Mouse (Mus musculus) CD4-positive helper T cell, adult 2 months (primary cell): ENCODE measurements around the gene Fam71e2.
"Not testable (repeated sequence)": the region's sequence is repeated elsewhere in the genome, so short reads cannot be mapped to it uniquely, and the experiment has no call there.

Source experiments
- DNase-seq: peaks from one replicate; pipeline ENCODE4 v3.0.0-alpha.2; 2012; ENCODE audit warnings: low read depth, missing footprints, low spot score

Fam71e2 gene

DNA sequence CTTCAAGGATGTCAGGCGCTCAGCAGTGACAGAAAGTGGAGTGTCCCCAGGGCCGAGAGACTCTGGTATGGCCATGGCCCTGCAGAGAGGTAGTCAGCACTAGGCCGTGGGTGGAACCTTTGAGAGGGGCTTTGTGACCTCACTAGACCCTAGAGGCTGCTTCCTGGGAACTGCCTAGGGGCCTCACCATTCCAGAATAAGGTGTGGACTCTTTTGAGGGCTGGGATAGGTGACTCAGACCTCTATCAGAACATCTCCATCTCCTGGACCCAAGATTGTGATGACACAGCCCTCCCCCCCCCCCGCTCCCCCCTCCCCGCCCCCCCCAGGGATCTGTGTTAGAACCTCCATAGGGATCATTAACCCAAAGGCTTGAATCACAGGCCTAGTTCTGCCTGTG is at the start of gene Fam71e2:
Gene Fam71e2 (minus strand): TSS at position 101 of the 400 bp plus-strand sequence.
- no peak for DNase-seq

DNA sequence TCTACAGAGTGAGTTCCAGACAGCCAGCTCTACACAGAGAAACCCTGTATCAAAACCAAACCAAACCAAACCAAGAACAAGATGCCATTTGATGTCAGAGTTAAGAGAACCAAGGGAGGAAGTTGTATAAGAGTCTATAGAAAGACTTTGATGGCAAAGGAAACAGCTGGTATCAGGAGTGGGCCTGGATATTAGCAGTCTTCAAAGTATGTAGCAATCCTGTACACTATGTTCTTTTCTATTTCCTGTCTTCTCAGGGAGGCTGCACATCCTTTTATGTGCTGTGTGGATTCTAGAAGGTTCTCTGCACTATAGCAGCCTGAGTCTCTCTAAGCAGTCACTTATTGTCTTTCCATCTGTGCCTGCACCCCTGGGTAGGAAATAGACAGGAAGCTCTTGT is 45.5 kb upstream of the Fam71e2 start:
- peak; percentile 80 for DNase-seq

GRCm38 (mm10) chr7:4813105-4813791 is 42.1 kb upstream of the Fam71e2 start:
- DNase-seq: no peak

GRCm38 (mm10) chr7:4812303-4813104 is 41.4 kb upstream of the Fam71e2 start, which contains the start of gene Ube2s:
TSS of gene Ube2s (minus strand) at chr7:4812590.
- peak; percentile 100 for DNase-seq

DNA sequence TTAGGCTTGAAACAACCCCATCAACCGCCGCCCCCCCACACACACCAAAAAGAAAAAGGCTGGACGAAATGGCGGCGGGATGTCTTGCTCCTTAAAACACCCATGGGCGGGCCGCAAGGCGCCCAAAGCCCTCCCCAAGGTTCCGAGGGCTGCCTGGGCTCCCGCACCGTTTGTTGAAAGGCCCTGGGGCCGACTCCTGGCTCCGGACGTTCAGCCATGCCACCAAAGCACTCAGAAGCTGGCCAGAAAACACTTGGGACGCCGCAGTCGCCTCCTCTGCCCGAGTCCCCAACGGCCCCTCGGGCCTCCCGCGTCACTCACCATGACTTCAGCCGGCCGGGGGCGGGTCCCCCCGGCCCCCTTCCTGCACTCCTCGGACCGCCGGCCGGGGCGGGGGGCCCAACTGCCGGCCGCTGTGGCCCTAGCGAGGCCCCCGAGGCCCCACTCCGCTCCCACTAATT is 40.8 kb upstream of the Fam71e2 start:
- peak; percentile 64 for DNase-seq

GRCm38 (mm10) chr7:4811131-4811530 is 40.0 kb upstream of the Fam71e2 start:
- DNase-seq: peak; percentile 32

- peak; percentile 69 for DNase-seq
Observed at GRCm38 (mm10) chr7:4806716-4807115, 35.6 kb upstream of the Fam71e2 start.

DNA sequence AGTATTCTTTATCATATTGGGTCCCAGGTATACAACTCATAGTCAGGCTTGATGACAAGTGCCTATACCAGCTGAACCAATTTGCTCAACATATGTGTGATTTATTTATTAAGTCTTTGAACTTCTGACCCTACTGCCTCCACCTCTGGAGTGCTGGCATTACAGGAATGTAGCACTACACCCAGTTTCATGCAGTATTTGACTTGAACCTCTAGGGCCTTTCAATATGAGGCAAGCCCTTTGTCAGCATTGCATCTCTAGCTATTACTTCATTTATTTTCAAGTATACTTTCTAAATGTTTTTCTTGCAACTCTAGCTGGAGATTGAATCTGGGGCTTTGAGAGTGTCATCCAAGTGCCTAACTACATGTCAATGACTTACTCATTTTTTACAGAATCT is 31.1 kb upstream of the Fam71e2 start:
- DNase-seq: no peak

DNA sequence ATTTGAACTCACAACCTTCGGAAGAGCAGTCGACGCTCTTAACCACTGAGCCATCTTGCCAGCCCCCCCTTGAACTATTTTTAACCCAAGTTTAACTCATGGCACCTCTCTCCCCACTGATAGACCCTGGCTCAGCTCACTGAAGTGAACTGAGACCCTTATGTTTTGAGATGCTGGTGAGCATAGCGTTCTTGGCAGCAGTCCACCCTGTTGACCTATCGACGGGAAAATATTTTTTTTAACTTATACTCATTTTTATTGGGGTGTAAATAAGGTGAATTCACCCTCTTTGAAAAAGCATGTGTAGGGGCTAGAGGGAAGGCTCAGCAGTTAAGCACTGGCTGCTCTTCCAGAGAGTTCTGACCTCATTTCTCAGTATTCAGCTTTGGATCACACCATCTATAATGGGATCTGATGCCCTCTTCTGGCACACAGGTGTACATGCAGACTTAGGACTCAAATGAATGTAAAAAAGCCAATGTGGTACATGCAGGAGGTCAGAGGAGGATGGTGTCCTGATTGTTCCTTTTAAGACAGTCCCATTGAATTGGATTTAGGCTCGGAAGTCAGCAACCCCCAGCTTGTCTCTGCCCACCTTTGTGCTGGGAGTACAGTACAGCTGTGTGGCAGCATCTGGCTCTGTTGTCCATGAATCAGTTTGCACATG is 24.8 kb upstream of the Fam71e2 start:
- DNase-seq: peak; percentile 70

DNA sequence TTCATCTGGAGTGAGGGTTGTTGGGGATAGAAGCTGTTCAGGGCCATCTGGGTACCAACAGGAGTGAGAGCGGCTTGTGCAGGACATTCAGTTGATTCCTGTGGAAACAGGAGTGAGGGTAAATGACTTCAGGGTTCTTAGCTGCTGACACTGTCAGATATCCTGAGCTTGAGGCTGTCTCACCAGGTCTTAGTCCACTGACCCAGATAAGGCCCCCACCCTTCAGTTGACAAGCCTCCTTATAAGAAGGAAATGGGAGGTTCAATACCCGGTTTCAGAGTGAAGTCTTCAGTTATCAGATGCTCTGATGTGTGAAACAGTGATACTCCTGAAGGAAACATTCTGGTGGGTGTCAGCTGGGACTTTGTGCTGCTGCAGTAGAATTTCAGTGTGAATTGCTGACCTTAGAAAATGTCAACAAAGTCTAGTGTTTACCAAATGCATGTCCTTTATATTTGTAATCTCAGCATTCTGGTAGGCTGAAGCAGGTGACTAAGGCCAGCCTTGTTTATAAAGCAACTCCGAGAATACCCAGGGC is 23.6 kb upstream of the Fam71e2 start:
- no peak for DNase-seq

- no peak for DNase-seq
Observed at GRCm38 (mm10) chr7:4793674-4794073, 22.6 kb upstream of the Fam71e2 start.

GRCm38 (mm10) chr7:4793248-4793647 is 22.1 kb upstream of the Fam71e2 start:
- DNase-seq: not testable (repeated sequence)

- peak; percentile 97 for DNase-seq
Observed at GRCm38 (mm10) chr7:4792278-4793212, 21.4 kb upstream of the Fam71e2 start, which contains the start of gene Rpl28. TSS of gene Rpl28 (plus strand) at chr7:4792874.

- peak; percentile 50 for DNase-seq
Observed at GRCm38 (mm10) chr7:4789436-4789935, 18.4 kb upstream of the Fam71e2 start, which contains the start of gene Tmem238. TSS of gene Tmem238 (minus strand) at chr7:4789656.

- DNase-seq: peak; percentile 52
Observed at GRCm38 (mm10) chr7:4788499-4789435, 17.7 kb upstream of the Fam71e2 start.

GRCm38 (mm10) chr7:4783667-4784268 is 12.7 kb upstream of the Fam71e2 start:
- no peak for DNase-seq

- no peak for DNase-seq
Observed at GRCm38 (mm10) chr7:4782759-4783158, 11.7 kb upstream of the Fam71e2 start, which contains the start of the genes Il11 and Tmem190. TSS of gene Il11 (minus strand) at chr7:4782859. TSS of gene Tmem190 (plus strand) at chr7:4782937.

GRCm38 (mm10) chr7:4782130-4782529 is 11.0 kb upstream of the Fam71e2 start:
- DNase-seq: no peak

DNA sequence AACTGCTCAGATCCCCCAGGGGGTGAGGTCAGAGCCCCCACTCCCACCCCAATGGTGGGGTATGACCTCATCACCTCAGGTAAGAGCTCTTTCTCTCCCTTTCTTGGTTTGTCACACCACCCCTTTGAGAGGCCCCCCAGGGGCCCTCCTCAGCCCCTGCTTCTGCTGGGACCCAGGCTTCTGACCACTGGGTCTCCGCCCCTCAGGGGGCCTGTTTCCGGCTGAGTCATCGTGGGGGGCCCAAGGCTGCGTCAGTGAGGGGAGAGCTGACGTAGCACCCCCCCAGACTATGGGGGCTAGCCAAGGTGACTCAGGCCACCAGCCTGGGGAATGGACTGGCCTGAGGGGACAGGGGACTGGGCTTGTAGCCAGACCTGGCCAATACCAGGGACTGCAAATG is 8.8 kb upstream of the Fam71e2 start:
- DNase-seq: no peak
